Mouse (Mus musculus) megakaryocyte, embryonic 14.5 days (primary cell): ENCODE data around the gene Znrd1. TPM values are rescaled to one million over a fixed set of nuclear protein-coding genes. Genes with fewer than 3 reads are reported as not detected.

ENCODE experiments used
- H3K27me3 ChIP-seq: replicated peaks from 2 replicates; pipeline ENCODE3; 2012; ENCODE audit warnings: inconsistent platforms
- H3K36me3 ChIP-seq: replicated peaks from 2 replicates; pipeline ENCODE3; 2012; ENCODE audit warnings: low read length, inconsistent platforms, mixed read lengths
- H3K4me1 ChIP-seq: 2 replicates; pipeline ENCODE4 v1.6.1; 2012; ENCODE audit warnings: inconsistent platforms
- H3K4me3 ChIP-seq: replicated peaks from 2 replicates; pipeline ENCODE3; 2012; ENCODE audit warnings: moderate library complexity, mild to moderate bottlenecking, inconsistent platforms
- H3K9me3 ChIP-seq: 2 replicates; pipeline ENCODE4 v1.6.1; 2012; ENCODE audit warnings: inconsistent platforms
- FLI1 ChIP-seq: IDR thresholded peaks from 2 replicates; pipeline ENCODE4 v1.6.1; 2012; ENCODE audit warnings: low read length, inconsistent platforms, mixed read lengths
- GATA1 ChIP-seq: IDR thresholded peaks from 3 replicates; pipeline ENCODE4 v1.6.1; 2012; ENCODE audit warnings: mixed read lengths, low read length, inconsistent platforms, borderline replicate concordance
- polyA plus RNA-seq: library from polyadenylated mRNA; stranded (reverse); fragments of >175 nt; gene quantifications from 2 replicates; pipeline ENCODE4 v1.2.3, GENCODE M21; 2012; ENCODE audit warnings: low replicate concordance; ENCODE audit not compliant: insufficient read depth

Gene Znrd1
- polyA plus RNA-seq, result 2.1 and 2.6 TPM in 2 replicates

- TF ChIP-seq GATA1, result no peak
- no peak for TF ChIP-seq FLI1
- Histone ChIP-seq H3K4me1 (peaks cover 21% of the 10 kb centered on the region), H3K27me3 (no peaks in the 10 kb centered on the region), H3K9me3 (no peaks in the 10 kb centered on the region), H3K36me3 (peaks cover 38% of the 10 kb centered on the region), H3K4me3 (peak within 1 kb of the TSS; percentile 96)
These were observed at the start of gene Znrd1, which contains the start of gene Znrd1as for GRCm38 (mm10) chr17:36957999-36958743. TSS of gene Znrd1 (minus strand) at chr17:36958559. TSS of gene Znrd1as (plus strand) at chr17:36958592.

- peak overlapping the region; percentile 90 for H3K4me3 ChIP-seq
- TF ChIP-seq GATA1, result no peak
- no peak for TF ChIP-seq FLI1
- H3K27me3 ChIP-seq, result peaks cover 19% of the 10 kb centered on the region
- no peaks in the 10 kb centered on the region for H3K36me3 ChIP-seq
- H3K4me1 ChIP-seq, result peaks cover 30% of the 10 kb centered on the region
- H3K9me3 ChIP-seq, result no peaks in the 10 kb centered on the region
These were observed 45.0 kb upstream of the Znrd1 start for GRCm38 (mm10) chr17:37003366-37003765.

GRCm38 (mm10) chr17:37002364-37003330 is 44.3 kb upstream of the Znrd1 start:
- no peaks in the 10 kb centered on the region for H3K9me3 ChIP-seq
- peaks cover 19% of the 10 kb centered on the region for H3K27me3 ChIP-seq
- peak overlapping the region; percentile 90 for H3K4me3 ChIP-seq
- TF ChIP-seq GATA1, result no peak
- peaks cover 29% of the 10 kb centered on the region for H3K4me1 ChIP-seq
- H3K36me3 ChIP-seq, result no peaks in the 10 kb centered on the region

- Histone ChIP-seq H3K4me1 (peaks cover 35% of the 10 kb centered on the region), H3K9me3 (no peaks in the 10 kb centered on the region), H3K4me3 (no peak within 1 kb of the TSS), H3K27me3 (peaks cover 19% of the 10 kb centered on the region), H3K36me3 (no peaks in the 10 kb centered on the region)
- no peak for TF ChIP-seq GATA1
- no peak for TF ChIP-seq FLI1
These were observed 42.5 kb upstream of the Znrd1 start, which contains the start of gene Zfp57 for GRCm38 (mm10) chr17:37000863-37001262. TSS of gene Zfp57 (plus strand) at chr17:37001163.

GRCm38 (mm10) chr17:36998477-36998876 is 40.1 kb upstream of the Znrd1 start:
- Histone ChIP-seq H3K9me3 (no peaks in the 10 kb centered on the region), H3K27me3 (peaks cover 11% of the 10 kb centered on the region), H3K36me3 (no peaks in the 10 kb centered on the region), H3K4me3 (no peak overlapping the region), H3K4me1 (peaks cover 46% of the 10 kb centered on the region)
- no peak for TF ChIP-seq GATA1
- no peak for TF ChIP-seq FLI1

- no peaks in the 10 kb centered on the region for H3K9me3 ChIP-seq
- no peak overlapping the region for H3K4me3 ChIP-seq
- H3K27me3 ChIP-seq, result no peaks in the 10 kb centered on the region
- TF ChIP-seq FLI1, result no peak
- no peak for TF ChIP-seq GATA1
- peaks cover 44% of the 10 kb centered on the region for H3K4me1 ChIP-seq
- no peaks in the 10 kb centered on the region for H3K36me3 ChIP-seq
These were observed 38.8 kb upstream of the Znrd1 start for GRCm38 (mm10) chr17:36997033-36997735.

- TF ChIP-seq FLI1 (no peak), GATA1 (no peak)
- Histone ChIP-seq H3K4me3 (no peak overlapping the region), H3K4me1 (peaks cover 52% of the 10 kb centered on the region), H3K36me3 (no peaks in the 10 kb centered on the region), H3K27me3 (no peaks in the 10 kb centered on the region), H3K9me3 (no peaks in the 10 kb centered on the region)
These were observed 37.1 kb upstream of the Znrd1 start for GRCm38 (mm10) chr17:36995448-36995847.

GRCm38 (mm10) chr17:36994528-36994927 is 36.2 kb upstream of the Znrd1 start:
- no peak for TF ChIP-seq GATA1
- no peak for TF ChIP-seq FLI1
- H3K36me3 ChIP-seq, result no peaks in the 10 kb centered on the region
- H3K4me1 ChIP-seq, result peaks cover 42% of the 10 kb centered on the region
- H3K27me3 ChIP-seq, result no peaks in the 10 kb centered on the region
- H3K4me3 ChIP-seq, result no peak overlapping the region
- H3K9me3 ChIP-seq, result no peaks in the 10 kb centered on the region

GRCm38 (mm10) chr17:36993770-36994325 is 35.5 kb upstream of the Znrd1 start:
- H3K27me3 ChIP-seq, result peaks cover 4% of the 10 kb centered on the region
- H3K36me3 ChIP-seq, result no peaks in the 10 kb centered on the region
- peaks cover 43% of the 10 kb centered on the region for H3K4me1 ChIP-seq
- no peaks in the 10 kb centered on the region for H3K9me3 ChIP-seq
- TF ChIP-seq FLI1 (no peak), GATA1 (no peak)
- H3K4me3 ChIP-seq, result no peak overlapping the region
